Mouse (Mus musculus) right cerebral cortex, postnatal 36 days (tissue): Measurements from ENCODE around the gene Ccdc81.
A peak's percentile ranks its signal among the peaks of the same experiment; 100 is the strongest.

Experiments used
- DNase-seq, 2 experiments: peaks; one replicate each; pipeline ENCODE4 v3.0.0; 2022; ENCODE audit warnings: low spot score in 2 of 2, mixed read lengths in 1 of 2

The Ccdc81 gene

DNA sequence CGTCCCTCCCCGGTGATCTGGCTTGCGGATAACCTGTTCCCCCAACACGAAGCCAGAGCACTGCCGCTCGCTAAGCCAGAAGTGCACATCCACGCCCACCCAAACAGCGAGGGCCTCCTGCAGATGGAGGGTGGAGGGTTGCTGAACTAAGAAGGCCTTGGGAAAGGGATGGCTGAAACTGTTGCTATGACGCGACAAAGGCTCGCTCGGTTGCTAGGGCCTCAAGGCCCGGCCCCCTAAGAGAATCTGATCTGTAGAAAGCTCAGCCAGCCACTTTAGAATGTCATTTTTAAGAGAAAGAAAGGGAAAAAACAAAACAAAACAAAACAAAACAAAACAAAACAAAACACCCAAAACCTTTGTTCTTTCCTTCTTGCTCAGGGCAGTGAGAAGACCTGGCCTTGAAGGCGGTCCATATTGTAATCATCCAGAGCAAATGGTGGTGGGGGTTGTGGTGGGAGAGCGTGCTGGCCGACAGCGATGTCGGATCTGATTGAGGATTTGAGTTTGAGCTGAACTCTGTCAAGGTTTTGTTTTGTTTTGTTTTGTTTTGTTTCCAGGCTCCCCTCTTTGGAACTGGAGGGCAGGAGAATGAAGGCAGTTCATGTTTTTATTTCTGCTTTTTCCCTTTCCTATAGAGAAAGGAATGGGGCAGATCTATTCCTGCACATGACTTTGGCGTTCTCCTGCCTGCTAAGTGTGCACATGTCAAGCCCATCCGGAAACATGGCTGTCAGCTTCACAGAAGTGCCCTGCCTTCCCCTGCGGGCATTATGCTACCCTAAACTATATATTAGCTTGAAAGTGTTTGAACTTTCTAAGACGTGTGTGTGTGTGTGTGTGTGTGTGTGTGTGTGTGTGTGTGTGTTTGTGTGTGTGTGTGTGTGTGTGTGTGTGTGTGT lies at the start of gene Ccdc81:
Gene Ccdc81, minus strand, starts transcription at position 188 of the 902 bp plus-strand sequence.
- DNase-seq = no peak

GRCm38 (mm10) chr7:89949403-89949802 lies 46.0 kb upstream of the Ccdc81 start:
- no peak for DNase-seq

GRCm38 (mm10) chr7:89948026-89948425 lies 44.6 kb upstream of the Ccdc81 start:
- no peak for DNase-seq

- DNase-seq = peak; percentile 92 to 96
These were observed 37.4 kb upstream of the Ccdc81 start, which contains the start of gene Hikeshi for GRCm38 (mm10) chr7:89940571-89941463. TSS of gene Hikeshi (minus strand) at chr7:89941204.

DNA sequence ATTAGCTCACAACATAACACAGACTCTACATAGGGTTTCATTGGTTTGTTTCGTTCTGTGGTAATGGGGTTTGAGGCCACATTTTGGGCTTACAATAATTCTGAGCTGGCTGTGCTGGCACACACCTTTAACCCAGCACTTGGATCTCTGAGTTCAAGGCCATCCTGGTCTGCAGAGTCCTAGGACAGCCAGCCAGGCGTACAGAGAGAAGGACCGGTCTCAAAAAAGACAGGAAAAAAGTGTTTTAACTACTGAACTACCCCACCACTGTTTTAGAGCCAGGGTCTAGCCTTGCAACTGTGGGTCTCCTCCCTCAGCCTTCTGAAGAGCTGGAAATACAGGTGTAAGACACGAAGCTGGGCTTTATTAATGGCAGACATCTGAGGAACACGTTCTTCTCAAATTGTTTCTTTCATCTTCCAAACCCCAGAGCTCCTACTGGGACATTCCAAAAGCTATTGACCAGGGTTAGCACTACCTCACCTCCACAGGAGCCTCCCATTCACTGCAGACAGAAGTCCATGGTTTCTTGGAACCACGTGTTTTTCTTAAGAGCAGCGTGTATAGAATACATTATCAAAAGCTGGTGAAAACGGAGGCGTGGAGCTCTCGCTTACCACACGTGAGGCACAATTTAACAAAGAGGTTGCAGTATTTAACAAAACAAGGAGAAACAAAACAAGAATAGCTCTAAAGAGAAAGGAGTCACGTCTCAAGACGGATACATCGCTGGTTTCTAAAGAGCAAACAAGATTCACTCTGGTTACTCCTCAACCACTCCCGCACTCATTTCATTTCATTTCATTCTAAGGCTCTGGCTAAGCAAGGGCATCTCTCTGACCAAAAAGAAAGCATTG lies 36.3 kb upstream of the Ccdc81 start:
- DNase-seq = no peak

DNA sequence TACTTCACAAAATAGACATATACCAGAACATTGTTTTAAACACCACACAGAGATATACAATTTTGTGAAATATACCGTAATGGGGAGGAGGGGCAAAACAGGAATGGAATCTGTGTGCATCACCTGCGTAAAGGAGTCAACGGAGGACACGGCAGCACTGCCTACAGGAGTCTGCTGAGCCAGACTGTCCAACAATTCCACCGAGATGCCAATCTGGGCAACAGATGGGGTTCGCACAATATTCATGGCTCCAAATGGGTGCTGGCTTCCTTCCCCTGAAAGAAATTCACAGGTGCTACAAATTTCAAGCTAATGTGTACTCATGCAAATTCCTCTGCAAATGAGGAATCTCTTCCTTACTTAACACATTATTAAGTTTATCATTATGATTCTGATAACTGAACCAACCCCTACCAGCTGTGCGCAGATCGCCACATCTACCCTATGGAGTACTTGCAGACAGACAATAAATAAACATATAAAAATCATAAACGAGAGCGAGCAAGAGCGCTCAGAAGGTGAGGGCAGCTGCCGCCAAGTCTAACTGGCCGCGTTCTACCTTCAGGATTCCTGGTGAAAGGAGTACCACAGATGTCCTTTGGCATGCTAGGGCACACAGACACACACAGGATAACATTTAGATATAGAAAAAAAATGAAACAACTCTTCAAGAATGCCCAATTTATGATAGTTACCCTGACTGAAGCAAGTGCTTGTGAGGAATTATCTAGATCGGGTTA lies 20.2 kb upstream of the Ccdc81 start:
- DNase-seq = peak; percentile 39 to 67

- DNase-seq = no peak
These were observed 14.3 kb upstream of the Ccdc81 start for GRCm38 (mm10) chr7:89917776-89918175.

DNA sequence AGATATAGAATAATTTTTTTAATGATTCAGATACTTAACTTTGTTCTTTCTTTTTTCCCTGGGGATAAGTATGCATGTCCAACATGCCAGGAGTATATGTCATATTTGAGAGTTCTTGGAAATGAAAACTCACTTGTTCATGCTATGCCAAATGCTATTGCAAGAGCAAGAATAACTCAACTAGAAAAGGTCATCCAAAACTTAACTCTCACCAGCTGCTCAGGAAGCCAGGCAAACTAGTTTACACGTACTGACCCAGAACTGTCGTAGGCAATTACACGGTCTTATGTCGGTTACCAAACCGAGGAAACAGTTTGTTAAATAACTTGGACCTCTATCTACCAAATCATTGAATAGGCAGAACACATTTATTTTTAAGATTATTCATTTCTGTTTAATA lies 13.3 kb upstream of the Ccdc81 start:
- no peak for DNase-seq

DNA sequence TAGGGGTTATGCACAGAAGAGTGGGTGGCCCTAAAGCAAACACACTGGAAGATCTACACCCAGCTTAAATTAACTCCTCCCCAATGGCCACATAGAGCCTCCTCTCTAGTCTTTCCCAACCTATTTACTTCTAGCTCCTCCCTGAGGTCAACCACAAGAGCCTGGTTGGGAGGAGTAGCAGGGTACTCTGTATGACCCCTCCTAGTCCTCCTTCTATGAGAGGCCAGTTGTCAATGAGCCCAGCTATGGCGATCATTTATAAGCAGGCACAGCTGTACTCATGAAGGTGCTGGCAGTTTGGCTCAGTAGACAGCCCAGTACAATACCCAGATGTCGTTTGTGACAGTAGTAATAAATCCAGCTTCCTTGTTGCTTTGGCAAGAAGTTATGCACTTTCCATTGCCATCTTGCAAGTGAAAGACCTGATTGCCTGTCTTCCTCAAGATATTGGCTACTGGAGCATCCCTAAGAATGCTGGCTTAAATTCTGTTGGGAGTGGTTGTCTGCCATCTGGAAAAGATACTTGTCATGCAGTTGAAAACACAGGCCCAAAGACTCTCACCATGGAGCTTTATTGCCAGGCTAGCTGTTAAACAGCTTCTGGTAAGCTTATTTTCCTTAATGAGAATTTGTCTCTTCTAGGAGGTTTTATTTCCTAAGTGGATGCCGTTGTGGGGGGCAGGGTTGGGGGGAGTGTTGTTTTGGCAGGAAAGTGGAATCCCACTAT lies 10.2 kb upstream of the Ccdc81 start:
- no peak for DNase-seq

- DNase-seq = no peak
These were observed 8.9 kb upstream of the Ccdc81 start for GRCm38 (mm10) chr7:89912356-89912755.

GRCm38 (mm10) chr7:89909711-89910110 lies 6.3 kb upstream of the Ccdc81 start:
- no peak for DNase-seq

- DNase-seq = no peak
These were observed 5.6 kb upstream of the Ccdc81 start for GRCm38 (mm10) chr7:89908899-89909621.

GRCm38 (mm10) chr7:89908421-89908820 lies 5.0 kb upstream of the Ccdc81 start:
- DNase-seq = no peak

GRCm38 (mm10) chr7:89907950-89908349 lies 4.5 kb upstream of the Ccdc81 start:
- peak; percentile 33 to 34 for DNase-seq

DNA sequence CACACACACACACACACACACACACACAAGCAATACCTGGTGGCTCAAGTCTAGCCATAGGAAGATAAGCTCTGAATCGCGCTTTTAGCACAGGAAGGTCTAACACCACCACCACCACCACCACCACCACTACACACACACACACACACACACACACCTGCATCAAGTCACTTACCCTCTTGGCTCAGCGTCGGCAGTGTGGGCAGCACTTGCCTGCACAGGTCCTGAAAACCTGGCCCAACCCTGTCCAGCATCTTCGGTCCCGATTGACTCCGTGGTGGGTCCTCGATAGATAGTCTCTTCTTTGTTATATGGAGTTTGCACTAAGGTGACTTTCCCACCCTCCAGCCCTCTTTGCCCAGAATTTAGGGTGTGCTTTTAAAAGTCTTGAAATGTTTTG lies 422 bp downstream of the Ccdc81 start:
- DNase-seq = no peak

GRCm38 (mm10) chr7:89891856-89892255 lies 11.6 kb downstream of the Ccdc81 start:
- DNase-seq = no peak

- DNase-seq = no peak
These were observed 12.0 kb downstream of the Ccdc81 start for GRCm38 (mm10) chr7:89891412-89891811.

GRCm38 (mm10) chr7:89884551-89884950 lies 18.9 kb downstream of the Ccdc81 start:
- DNase-seq = no peak

DNA sequence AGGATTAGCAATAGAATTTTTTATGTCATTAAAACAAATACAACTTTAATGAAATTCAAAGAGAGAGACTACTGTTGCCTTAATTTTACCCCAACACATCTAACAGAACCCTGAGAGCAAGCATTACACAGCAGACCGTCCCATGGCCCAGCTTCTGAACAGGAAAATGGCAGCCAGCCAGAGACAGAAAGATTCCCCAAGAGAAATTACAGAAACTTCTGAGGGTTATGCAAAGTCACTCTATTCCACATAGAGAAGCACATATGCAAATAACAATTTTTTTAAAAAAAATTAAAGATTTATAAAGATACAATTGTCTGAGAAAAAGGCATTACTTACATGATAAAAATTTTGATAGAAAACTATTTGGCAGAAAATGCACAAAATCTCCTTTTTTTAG lies 23.7 kb downstream of the Ccdc81 start:
- no peak for DNase-seq
